Mouse (Mus musculus): ENCODE measurements around the gene Ubxn6. TPM values are rescaled to one million over a fixed set of nuclear protein-coding genes. Genes with fewer than 3 reads are reported as not detected.

Ubxn6 gene
- total RNA-seq, 2 experiments from 2014 or later: 82.9 to 89.3 TPM

DNA sequence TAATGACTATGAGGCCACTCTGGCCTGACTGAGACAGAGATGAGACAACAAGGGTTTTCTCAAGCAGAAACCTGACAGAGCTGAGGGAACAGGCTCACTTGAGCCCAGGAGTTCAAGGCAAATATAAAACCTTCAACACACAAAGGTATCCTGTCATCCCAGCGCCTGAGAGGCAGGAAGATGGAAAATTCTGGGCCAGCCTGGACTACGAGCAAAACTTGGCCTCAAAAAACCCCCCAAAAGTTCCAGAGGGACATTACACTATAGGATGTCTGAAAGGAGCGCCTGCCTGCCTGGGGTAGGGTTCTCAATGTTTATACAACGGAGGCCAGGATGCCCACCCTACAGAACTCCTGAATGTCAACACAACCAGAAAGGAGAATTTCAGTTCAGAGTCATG, 39.6 kb downstream of the Ubxn6 start:
- Histone ChIP-seq H3K27ac (peak overlapping the region; percentile 96; the same call in 1 of the 2 replicates), H3K4me3 (peak overlapping the region; percentile 100)
- DNase-seq (ENCODE audit: low spot score in 2 of 2): no peak
- no peak for TF ChIP-seq CTCF (conservative IDR thresholded peaks at IDR 0.05)

GRCm38 (mm10) chr17:56034726-56035100, 40.1 kb downstream of the Ubxn6 start:
- Histone ChIP-seq H3K27ac (peak overlapping the region; percentile 96; the same call in 1 of the 2 replicates), H3K4me3 (peak overlapping the region; percentile 100; the same call in 1 of the 2 replicates)
- no peak for TF ChIP-seq CTCF (conservative IDR thresholded peaks at IDR 0.05)
- no peak for DNase-seq (ENCODE audit: low spot score in 2 of 2)

DNA sequence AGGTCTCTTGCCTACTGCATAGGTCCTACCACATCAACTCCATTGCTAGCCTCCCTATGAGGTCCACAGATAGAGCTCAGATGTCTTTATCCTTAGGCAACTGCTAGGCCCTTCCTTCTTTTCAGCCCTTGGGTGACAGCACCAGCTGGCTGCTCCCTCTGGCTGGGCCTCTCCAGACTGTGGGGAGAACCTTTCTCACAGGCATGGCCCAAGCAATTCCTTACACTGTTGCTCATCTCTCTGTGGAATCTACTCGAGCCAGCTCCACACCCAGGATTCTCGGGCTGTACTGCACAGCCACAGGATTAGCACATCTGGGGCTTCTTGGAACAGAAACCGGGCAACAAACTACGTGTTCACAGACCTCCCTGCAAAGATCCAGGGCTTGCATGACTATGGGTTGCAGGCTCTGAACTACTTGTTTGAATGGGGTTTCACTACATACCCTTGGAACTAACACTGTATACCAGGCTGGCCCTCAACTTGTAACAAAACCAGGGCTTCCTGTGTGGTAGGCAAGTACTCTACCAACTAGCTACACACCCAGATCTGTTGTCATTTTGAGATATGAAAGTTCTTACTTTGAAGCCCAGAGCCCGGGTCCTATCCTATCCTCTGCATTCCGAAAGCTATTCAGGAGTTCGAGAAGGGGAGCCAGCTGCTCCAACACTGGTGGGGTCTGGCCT, 40.6 kb downstream of the Ubxn6 start:
- TF ChIP-seq CTCF (conservative IDR thresholded peaks at IDR 0.05): no peak
- DNase-seq (ENCODE audit: low spot score in 2 of 2): no peak
- Histone ChIP-seq H3K27ac (peak overlapping the region; percentile 96; the same call in 1 of the 2 replicates), H3K4me3 (peak overlapping the region; percentile 100; the same call in 1 of the 2 replicates)

GRCm38 (mm10) chr17:56032831-56033230, 42.0 kb downstream of the Ubxn6 start:
- TF ChIP-seq CTCF (conservative IDR thresholded peaks at IDR 0.05): no peak
- DNase-seq (ENCODE audit: low spot score in 2 of 2): peak in 1 of 2 experiments; percentile 7
- H3K4me3 ChIP-seq: peak overlapping the region; percentile 22; the same call in 1 of the 2 replicates
- H3K27ac ChIP-seq: peak overlapping the region; percentile 18; the same call in 1 of the 2 replicates

DNA sequence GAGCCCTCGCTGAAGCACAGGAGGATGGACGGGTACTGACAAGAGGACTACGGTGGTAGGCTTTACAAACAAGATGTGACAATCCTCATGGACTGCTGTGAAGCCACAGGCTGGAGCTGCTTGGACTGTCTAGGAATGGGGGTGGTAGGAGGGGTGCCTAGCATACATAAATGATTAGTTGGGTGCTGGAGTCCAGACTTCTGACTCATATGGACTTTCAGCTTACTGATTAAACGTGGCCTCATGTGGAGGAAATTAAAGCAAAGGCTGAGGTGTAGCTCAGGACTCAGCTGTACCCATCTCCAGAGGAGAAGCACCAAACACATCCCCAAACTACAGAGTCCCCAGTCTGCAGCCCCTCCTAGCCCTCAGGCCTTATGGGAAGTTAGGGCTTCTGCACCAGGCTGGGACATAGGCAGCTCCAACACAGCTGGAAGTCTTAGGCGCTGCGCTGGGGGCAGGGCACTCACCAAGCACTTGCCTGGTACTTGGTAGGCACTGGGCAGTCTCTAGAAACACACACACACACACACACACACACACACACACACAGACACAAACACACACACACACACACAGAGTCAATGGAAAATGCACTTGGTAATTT, 42.6 kb downstream of the Ubxn6 start:
- Histone ChIP-seq H3K4me3 (peak overlapping the region; percentile 22; the same call in 1 of the 2 replicates), H3K27ac (peak overlapping the region; percentile 94; the same call in 1 of the 2 replicates)
- no peak for TF ChIP-seq CTCF (conservative IDR thresholded peaks at IDR 0.05)
- DNase-seq (ENCODE audit: low spot score in 2 of 2): peak in 1 of 2 experiments; percentile 9

- TF ChIP-seq CTCF (conservative IDR thresholded peaks at IDR 0.05): no peak
- DNase-seq (ENCODE audit: low spot score in 2 of 2): peak in 1 of 2 experiments; percentile 7
- H3K4me3 ChIP-seq: no peak overlapping the region
- peak overlapping the region; percentile 94 for H3K27ac ChIP-seq
These were observed 43.4 kb downstream of the Ubxn6 start for GRCm38 (mm10) chr17:56031431-56031830.

DNA sequence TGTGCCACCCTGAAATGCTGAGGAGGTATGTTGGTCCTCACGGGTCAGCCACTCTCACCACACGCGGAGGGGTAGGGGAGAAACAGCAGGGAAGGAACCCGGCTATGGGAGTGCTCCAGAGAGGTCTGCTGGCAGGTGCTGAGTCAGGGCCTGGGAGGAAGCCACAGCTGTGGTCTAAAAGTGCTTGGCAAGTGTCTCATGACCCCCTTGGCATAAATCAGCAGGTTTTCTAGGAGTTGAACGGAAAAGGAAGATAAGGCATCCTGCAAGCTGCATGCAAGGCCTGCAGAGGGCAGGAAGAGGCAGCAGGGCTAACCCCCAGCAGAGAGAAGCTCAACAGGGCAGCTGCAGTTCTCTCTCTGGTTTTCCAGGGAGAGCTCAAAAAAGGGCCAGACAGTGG, 43.9 kb downstream of the Ubxn6 start:
- no peak overlapping the region; the same call in 1 of the 2 replicates for H3K4me3 ChIP-seq
- TF ChIP-seq CTCF (conservative IDR thresholded peaks at IDR 0.05): peak; percentile 51
- peak overlapping the region; percentile 94 for H3K27ac ChIP-seq
- DNase-seq (ENCODE audit: low spot score in 2 of 2): peak in 1 of 2 experiments; percentile 9

GRCm38 (mm10) chr17:56030238-56030870, 44.5 kb downstream of the Ubxn6 start:
- peak in 1 of 2 experiments; percentile 15 for DNase-seq (ENCODE audit: low spot score in 2 of 2)
- Histone ChIP-seq H3K4me3 (peak overlapping the region; percentile 8; the same call in 1 of the 2 replicates), H3K27ac (peak overlapping the region; percentile 94)
- 0 out of 2 replicates have a peak, but pooled peaks have one; percentile 22 for TF ChIP-seq CTCF (conservative IDR thresholded peaks at IDR 0.05)

- no peak for DNase-seq (ENCODE audit: low spot score in 2 of 2)
- TF ChIP-seq CTCF (conservative IDR thresholded peaks at IDR 0.05): no peak
- peak overlapping the region; percentile 94 for H3K27ac ChIP-seq
- no peak overlapping the region; the same call in 1 of the 2 replicates for H3K4me3 ChIP-seq
These were observed 46.9 kb downstream of the Ubxn6 start for GRCm38 (mm10) chr17:56027801-56028441.

DNA sequence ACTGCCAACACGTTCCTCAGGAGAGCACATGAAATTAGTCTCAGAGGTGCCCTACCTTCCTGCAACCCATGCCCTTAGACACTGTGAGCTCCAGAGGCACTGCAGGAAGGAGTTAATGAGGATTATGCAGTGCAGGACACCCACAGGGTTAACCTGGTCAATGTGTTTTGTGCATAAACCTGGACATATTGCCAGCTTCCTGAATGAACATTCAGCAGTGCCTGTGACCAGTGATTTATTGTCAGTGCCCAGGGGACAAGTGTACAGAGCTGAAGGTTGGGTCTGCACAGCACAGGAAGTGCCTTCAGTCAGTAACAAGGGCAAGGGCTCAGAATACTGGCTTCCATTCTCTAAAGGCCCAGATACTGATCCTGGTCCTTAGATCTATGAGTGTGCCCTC, 47.9 kb downstream of the Ubxn6 start:
- Histone ChIP-seq H3K27ac (peak overlapping the region; percentile 94), H3K4me3 (no peak overlapping the region)
- no peak for DNase-seq (ENCODE audit: low spot score in 2 of 2)
- TF ChIP-seq CTCF (conservative IDR thresholded peaks at IDR 0.05): no peak

DNA sequence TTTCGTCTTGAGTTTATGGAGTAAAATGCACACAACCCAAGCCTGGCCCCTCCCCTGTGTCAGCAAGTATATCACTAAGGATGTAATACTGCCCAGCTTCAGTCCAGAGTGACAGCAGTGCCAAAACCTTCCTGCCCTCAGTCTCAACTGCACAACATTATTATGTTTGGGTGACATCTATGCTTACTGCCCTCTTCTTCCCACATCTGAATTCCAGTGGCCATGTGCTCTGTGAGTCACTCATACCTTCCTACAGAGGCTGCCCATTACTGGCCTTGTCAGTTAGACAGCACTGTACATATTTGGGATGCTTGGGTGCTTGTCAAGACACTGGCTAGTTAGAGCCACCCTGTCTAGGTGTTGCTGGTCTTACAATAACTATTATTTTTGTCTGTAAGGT, 48.5 kb downstream of the Ubxn6 start:
- no peak for TF ChIP-seq CTCF (conservative IDR thresholded peaks at IDR 0.05)
- no peak for DNase-seq (ENCODE audit: low spot score in 2 of 2)
- peak overlapping the region; percentile 94 for H3K27ac ChIP-seq

DNA sequence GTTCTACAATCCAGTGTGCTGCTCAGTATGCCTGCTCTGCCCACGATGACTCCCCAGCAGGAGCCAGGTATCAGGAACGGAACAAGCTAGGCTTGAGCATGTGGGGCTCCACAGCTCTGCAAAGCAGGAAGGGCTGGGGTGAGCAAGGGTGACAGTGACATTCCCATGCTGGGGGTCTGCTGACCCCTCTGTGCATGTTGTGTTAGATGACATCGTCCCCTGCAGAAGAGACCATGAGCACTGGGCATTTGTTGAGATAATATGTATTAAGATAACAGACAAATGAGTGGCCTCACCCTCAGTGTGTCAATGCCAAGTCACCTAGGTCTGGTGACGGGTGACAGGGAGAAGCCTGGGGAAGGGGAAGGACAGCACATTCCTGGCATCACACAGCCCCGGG, 49.9 kb downstream of the Ubxn6 start:
- no peak for DNase-seq (ENCODE audit: low spot score in 2 of 2)
- TF ChIP-seq CTCF (conservative IDR thresholded peaks at IDR 0.05): no peak
- Histone ChIP-seq H3K4me3 (no peak overlapping the region), H3K27ac (peak overlapping the region; percentile 94)

More for the DNA sequence above, 48.5 kb downstream of the Ubxn6 start:
- H3K4me3 ChIP-seq: no peak overlapping the region
